Mouse (Mus musculus) MEL (cell line): ENCODE results near the gene Nckap5l. TPM values are rescaled to one million over a fixed set of nuclear protein-coding genes. Genes with fewer than 3 reads are reported as not detected.
A peak's percentile ranks its signal among the peaks of the same experiment; 100 is the strongest.

Experiments used
- DNase-seq: peaks from one replicate; pipeline ENCODE4 v3.0.0; 2011; ENCODE audit warnings: low read depth, low spot score
- H3K27ac ChIP-seq: 2 replicates; pipeline ENCODE4 v1.5.1; 2012; ENCODE audit warnings: low read depth, mild to moderate bottlenecking, control low read depth, low read length, moderate library complexity; ENCODE audit not compliant: control insufficient read depth
- H3K27me3 ChIP-seq, 2 experiments: fragments of 150-350 bp in 1 of 2; sonication (generic) in 1 of 2; 2 replicates each; pipeline ENCODE4 v1.6.1; 2012; ENCODE audit warnings: low read length in 2 of 2, mild to moderate bottlenecking in 2 of 2, improper control_type of control experiment in 1 of 2, moderate library complexity in 1 of 2; ENCODE audit not compliant: insufficient read depth in 2 of 2, control insufficient read depth in 1 of 2
- H3K36me3 ChIP-seq, 2 experiments: 2 replicates each; pipeline ENCODE4 v1.6.1; 2012 to 2014; ENCODE audit warnings: low read length in 2 of 2, improper control_type of control experiment in 1 of 2, inconsistent platforms in 1 of 2, mild to moderate bottlenecking in 1 of 2; ENCODE audit not compliant: insufficient read depth in 2 of 2, control insufficient read depth in 1 of 2
- H3K4me1 ChIP-seq, 2 experiments: fragments of 150-350 bp in 1 of 2; sonication (generic) in 1 of 2; 2 replicates each; pipeline ENCODE4 v1.6.1; 2012; ENCODE audit warnings: low read length in 2 of 2, improper control_type of control experiment in 1 of 2, mild to moderate bottlenecking in 1 of 2; ENCODE audit not compliant: insufficient read depth in 2 of 2, control insufficient read depth in 1 of 2
- H3K4me3 ChIP-seq, 2 experiments: fragments of 150-350 bp in 1 of 2; sonication (generic) in 1 of 2; 2 replicates each; pipeline ENCODE4 v1.5.1; 2012; ENCODE audit warnings: low read depth in 2 of 2, low read length in 2 of 2, mild to moderate bottlenecking in 2 of 2, moderate library complexity in 2 of 2, control low read depth in 1 of 2, improper control_type of control experiment in 1 of 2; ENCODE audit not compliant: control insufficient read depth in 1 of 2, insufficient read depth in 1 of 2
- H3K79me2 ChIP-seq: 2 replicates; pipeline ENCODE4 v1.6.1; 2012; ENCODE audit warnings: mild to moderate bottlenecking, low read length, moderate library complexity; ENCODE audit not compliant: control insufficient read depth, poor library complexity, insufficient read depth
- H3K9ac ChIP-seq: 2 replicates; pipeline ENCODE4 v1.6.1; 2012; ENCODE audit warnings: low read depth, mild to moderate bottlenecking, control low read depth, low read length, moderate library complexity; ENCODE audit not compliant: control insufficient read depth, poor library complexity, severe bottlenecking
- H3K9me3 ChIP-seq: fragments of 150-350 bp; sonication (generic); replicated peaks from 2 replicates; pipeline ENCODE4 v1.6.1; 2012; ENCODE audit warnings: mild to moderate bottlenecking, low read length, improper control_type of control experiment, moderate library complexity; ENCODE audit not compliant: insufficient read depth
- BHLHE40 ChIP-seq: IDR thresholded peaks from 2 replicates; pipeline ENCODE4 v1.6.1; 2012; ENCODE audit warnings: low read depth, mild to moderate bottlenecking, inconsistent platforms, low read length, improper control_type of control experiment, borderline replicate concordance
- CHD2 ChIP-seq: IDR thresholded peaks from 2 replicates; pipeline ENCODE4 v1.6.1; 2011; ENCODE audit warnings: low read length, improper control_type of control experiment
- CTCF ChIP-seq, 3 experiments: IDR thresholded peaks in 2 of 3; conservative IDR thresholded peaks in 1 of 3; 2 replicates each; pipeline ENCODE4 v1.5.1; 2011 to 2012; ENCODE audit warnings: low read length in 3 of 3, low read depth in 2 of 3, mild to moderate bottlenecking in 2 of 3, improper control_type of control experiment in 1 of 3, inconsistent platforms in 1 of 3, mixed read lengths in 1 of 3, moderate library complexity in 1 of 3; ENCODE audit not compliant: control insufficient read depth in 1 of 3, insufficient read depth in 1 of 3, poor library complexity in 1 of 3, severe bottlenecking in 1 of 3
- HCFC1 ChIP-seq: IDR thresholded peaks from 2 replicates; pipeline ENCODE4 v1.6.1; 2012; ENCODE audit warnings: low read depth, mild to moderate bottlenecking, inconsistent platforms, low read length, improper control_type of control experiment, moderate library complexity
- JUND ChIP-seq: IDR thresholded peaks from 2 replicates; pipeline ENCODE4 v1.6.1; 2011; ENCODE audit warnings: low read depth, mild to moderate bottlenecking, improper control_type of control experiment, low read length
- MAFK ChIP-seq: IDR thresholded peaks from 2 replicates; pipeline ENCODE4 v1.6.1; 2011; ENCODE audit warnings: low read depth, mild to moderate bottlenecking, low read length, improper control_type of control experiment, borderline replicate concordance
- MAX ChIP-seq: IDR thresholded peaks from 2 replicates; pipeline ENCODE4 v1.6.1; 2011; ENCODE audit warnings: low read length, improper control_type of control experiment
- MAZ ChIP-seq: IDR thresholded peaks from 2 replicates; pipeline ENCODE4 v1.6.1; 2012; ENCODE audit warnings: low read depth, mild to moderate bottlenecking, inconsistent platforms, low read length, improper control_type of control experiment
- MYC ChIP-seq: IDR thresholded peaks from 2 replicates; pipeline ENCODE4 v1.6.1; 2011; ENCODE audit warnings: low read depth, mild to moderate bottlenecking, low read length, improper control_type of control experiment, moderate library complexity
- NELFE ChIP-seq: IDR thresholded peaks from 2 replicates; pipeline ENCODE4 v1.6.1; 2011; ENCODE audit warnings: low read depth, low read length, improper control_type of control experiment
- NRF1 ChIP-seq: IDR thresholded peaks from 2 replicates; pipeline ENCODE4 v1.6.1; 2014; ENCODE audit warnings: low read depth, mild to moderate bottlenecking, inconsistent platforms, low read length, improper control_type of control experiment, moderate library complexity; ENCODE audit not compliant: poor library complexity, insufficient read depth, severe bottlenecking
- POLR2A ChIP-seq, 2 experiments: IDR thresholded peaks; 2 replicates each; pipeline ENCODE4 v1.6.1; 2011 to 2012; ENCODE audit warnings: low read length in 2 of 2, mild to moderate bottlenecking in 2 of 2, control low read depth in 1 of 2, improper control_type of control experiment in 1 of 2, low read depth in 1 of 2, moderate library complexity in 1 of 2; ENCODE audit not compliant: control insufficient read depth in 1 of 2, insufficient read depth in 1 of 2, poor library complexity in 1 of 2
- POLR2AphosphoS2 ChIP-seq: IDR thresholded peaks from 2 replicates; pipeline ENCODE4 v1.6.1; 2011; ENCODE audit warnings: low read length, improper control_type of control experiment
- RAD21 ChIP-seq: IDR thresholded peaks from 2 replicates; pipeline ENCODE4 v1.6.1; 2011; ENCODE audit warnings: mild to moderate bottlenecking, low read depth, low read length, improper control_type of control experiment
- RCOR1 ChIP-seq: IDR thresholded peaks from 2 replicates; pipeline ENCODE4 v1.6.1; 2012; ENCODE audit warnings: low read depth, mild to moderate bottlenecking, inconsistent platforms, low read length, improper control_type of control experiment
- SMC3 ChIP-seq: IDR thresholded peaks from 2 replicates; pipeline ENCODE4 v1.6.1; 2011; ENCODE audit warnings: low read depth, low read length, improper control_type of control experiment
- TAL1 ChIP-seq: IDR thresholded peaks from 2 replicates; pipeline ENCODE4 v1.6.1; 2012; ENCODE audit warnings: mild to moderate bottlenecking, inconsistent platforms, low read length, moderate library complexity, mixed read lengths
- TBP ChIP-seq: IDR thresholded peaks from 2 replicates; pipeline ENCODE4 v1.8.0; 2011; ENCODE audit warnings: low read depth, low read length, improper control_type of control experiment
- TCF12 ChIP-seq: IDR thresholded peaks from 2 replicates; pipeline ENCODE4 v1.6.1; 2014; ENCODE audit warnings: low read depth, mild to moderate bottlenecking, inconsistent platforms, low read length, improper control_type of control experiment, moderate library complexity
- USF2 ChIP-seq, 2 experiments: IDR thresholded peaks; 2 replicates each; pipeline ENCODE4 v1.6.1; 2011 to 2012; ENCODE audit warnings: improper control_type of control experiment in 2 of 2, low read length in 2 of 2, borderline replicate concordance in 1 of 2, inconsistent platforms in 1 of 2, low read depth in 1 of 2, mild to moderate bottlenecking in 1 of 2; ENCODE audit not compliant: insufficient read depth in 1 of 2
- ZC3H11A ChIP-seq: IDR thresholded peaks from 2 replicates; pipeline ENCODE4 v1.6.1; 2012; ENCODE audit warnings: low read depth, mild to moderate bottlenecking, inconsistent platforms, low read length, improper control_type of control experiment
- ZKSCAN1 ChIP-seq: IDR thresholded peaks from 2 replicates; pipeline ENCODE4 v1.6.1; 2012; ENCODE audit warnings: low read depth, mild to moderate bottlenecking, inconsistent platforms, low read length, improper control_type of control experiment, moderate library complexity
- ZMIZ1 ChIP-seq: IDR thresholded peaks from 2 replicates; pipeline ENCODE4 v1.6.1; 2012; ENCODE audit warnings: low read depth, mild to moderate bottlenecking, inconsistent platforms, low read length, improper control_type of control experiment, moderate library complexity
- ZNF384 ChIP-seq: IDR thresholded peaks from 2 replicates; pipeline ENCODE4 v1.6.1; 2012; ENCODE audit warnings: low read depth, mild to moderate bottlenecking, inconsistent platforms, low read length, improper control_type of control experiment
- polyA plus RNA-seq, 2 experiments: library from polyadenylated mRNA; stranded (reverse) in 1 of 2; unstranded in 1 of 2; fragments of >175 nt in 1 of 2; fragments of >200 nt in 1 of 2; gene quantifications; 2 replicates each; pipeline versions ENCODE4 v1.2.1 to v1.2.4; 2012; ENCODE audit warnings: low replicate concordance in 2 of 2, low read depth in 1 of 2; ENCODE audit not compliant: insufficient read length in 2 of 2, insufficient read depth in 1 of 2, missing spikeins in 1 of 2
- total RNA-seq: library from RNA; depleted of rRNA; stranded (reverse); fragments of 300-350 nt; gene quantifications from 2 replicates; pipeline ENCODE4 v1.2.3, GENCODE M21; 2012

Nckap5l gene
- total and polyA plus RNA-seq, 3 experiments, result 2.5 to 14.1 TPM; not detected in 1

DNA sequence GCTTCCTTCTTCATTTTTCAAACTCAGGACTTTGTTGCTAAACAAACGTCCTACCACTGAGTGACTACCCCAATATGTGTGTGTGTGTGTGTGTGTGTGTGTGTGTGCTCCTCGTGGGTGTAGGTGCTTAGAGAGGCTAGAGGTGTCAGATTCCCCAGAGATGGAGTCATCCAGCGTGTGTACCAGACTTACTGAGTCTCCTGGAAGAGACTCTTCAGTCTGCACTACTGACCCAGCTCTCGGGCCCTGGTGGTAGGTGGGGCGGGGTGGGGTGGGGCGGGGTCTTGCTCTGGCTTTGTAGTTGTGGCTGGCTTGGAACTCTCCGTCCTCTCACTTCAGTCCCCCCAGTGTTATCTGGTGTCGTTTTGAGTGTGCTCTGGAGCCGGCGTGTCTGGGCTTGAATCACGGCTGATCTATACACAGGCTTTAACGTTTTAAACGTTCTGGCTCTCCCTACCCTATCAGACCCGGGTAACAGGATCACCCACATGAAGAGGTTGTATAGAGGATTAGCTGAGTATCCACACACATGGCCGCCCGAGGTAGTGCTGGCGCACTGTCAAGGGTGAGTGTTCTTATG lies 39.8 kb downstream of the Nckap5l start:
- TF ChIP-seq ZMIZ1, result no peak
- no peak overlapping the region for H3K27ac ChIP-seq

DNA sequence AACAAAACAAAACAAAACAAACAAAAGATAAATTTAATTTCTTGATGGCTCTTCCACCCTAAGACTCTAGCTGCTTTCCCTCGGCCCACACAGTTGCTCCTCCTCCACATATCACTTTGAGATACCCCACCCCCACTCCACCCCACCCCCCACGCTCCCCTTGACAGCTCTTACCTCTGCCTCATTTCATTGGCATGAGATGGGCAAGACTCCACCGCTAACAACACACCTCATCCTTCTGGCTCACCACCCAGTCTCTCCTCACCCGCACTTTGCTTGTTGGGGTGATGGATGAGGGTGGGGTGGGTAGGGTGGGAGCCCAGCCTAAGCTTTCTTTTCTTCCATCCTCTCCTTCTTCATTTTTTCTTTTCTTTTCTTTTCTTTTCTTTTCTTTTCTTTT lies 40.6 kb downstream of the Nckap5l start:
- no peaks in the 10 kb centered on the region for H3K36me3 ChIP-seq
- H3K9ac ChIP-seq, result peak overlapping the region; percentile 12; the same call in 1 of the 2 replicates
- no peaks in the 10 kb centered on the region for H3K79me2 ChIP-seq
- no peak for TF ChIP-seq ZNF384
- no peak for TF ChIP-seq POLR2AphosphoS2
- no peak for TF ChIP-seq HCFC1
- no peak for TF ChIP-seq ZMIZ1
- no peak for TF ChIP-seq NRF1
- TF ChIP-seq POLR2A (IDR thresholded peaks at IDR 0.05; ENCODE audit: control insufficient read depth in 1 of 2, insufficient read depth in 1 of 2, low read depth in 1 of 2, low read length in 2 of 2, poor library complexity in 1 of 2), result no peak
- no peak for TF ChIP-seq CHD2
- no peak for TF ChIP-seq ZC3H11A
- TF ChIP-seq MYC, result no peak
- TF ChIP-seq JUND, result no peak
- no peak for TF ChIP-seq USF2 (IDR thresholded peaks at IDR 0.05; ENCODE audit: borderline replicate concordance in 1 of 2, insufficient read depth in 1 of 2, low read depth in 1 of 2, low read length in 2 of 2)
- TF ChIP-seq TAL1, result no peak
- peak overlapping the region; percentile 10 to 42; a peak in 3 of 4 replicates for H3K4me3 ChIP-seq
- H3K4me1 ChIP-seq, result peaks cover 0 to 5% of the 10 kb centered on the region in 2 experiments; a peak in 2 of 4 replicates
- no peaks in the 10 kb centered on the region for H3K9me3 ChIP-seq
- no peak for DNase-seq
- no peak overlapping the region for H3K27ac ChIP-seq
- H3K27me3 ChIP-seq, result no peaks in the 10 kb centered on the region

More for the DNA sequence above, 39.8 kb downstream of the Nckap5l start:
- Histone ChIP-seq H3K9me3 (no peaks in the 10 kb centered on the region), H3K9ac (no peak overlapping the region), H3K36me3 (no peaks in the 10 kb centered on the region), H3K4me1 (peaks cover 0 to 5% of the 10 kb centered on the region in 2 experiments; a peak in 2 of 4 replicates), H3K4me3 (no peak overlapping the region), H3K27me3 (no peaks in the 10 kb centered on the region), H3K79me2 (no peaks in the 10 kb centered on the region)
- no peak for DNase-seq

DNA sequence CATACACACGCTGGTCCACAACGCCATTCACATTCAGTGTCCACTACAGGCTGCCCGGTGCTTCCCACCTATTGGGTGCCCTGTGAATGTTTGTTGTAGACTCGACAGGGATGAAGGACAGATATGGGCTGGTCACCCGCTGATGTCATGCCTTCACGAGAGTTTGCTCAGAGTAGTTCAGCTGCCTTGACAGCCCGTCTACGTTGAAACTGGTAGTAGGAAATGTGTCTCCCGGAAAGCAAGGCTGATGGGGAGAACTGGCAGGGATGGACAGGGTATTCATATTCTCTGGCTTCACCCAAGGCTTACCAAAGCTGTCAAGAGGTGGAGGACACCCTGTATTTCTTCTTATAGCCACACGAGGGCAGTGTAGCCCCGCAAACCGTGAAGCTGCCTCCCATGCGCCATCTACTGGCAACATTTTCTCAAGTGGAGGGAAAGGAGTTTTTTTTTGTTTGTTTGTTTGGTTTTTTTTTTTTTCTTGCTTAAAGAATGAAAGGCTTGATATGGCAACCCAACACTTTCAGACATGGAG lies 41.1 kb downstream of the Nckap5l start:
- H3K36me3 ChIP-seq, result no peaks in the 10 kb centered on the region
- DNase-seq, result peak; percentile 95
- peak overlapping the region; percentile 10 to 42 for H3K4me3 ChIP-seq
- peak overlapping the region; percentile 12; the same call in 1 of the 2 replicates for H3K9ac ChIP-seq
- no peaks in the 10 kb centered on the region for H3K79me2 ChIP-seq
- no peaks in the 10 kb centered on the region for H3K27me3 ChIP-seq
- no peaks in the 10 kb centered on the region for H3K9me3 ChIP-seq
- H3K4me1 ChIP-seq, result peaks cover 0 to 5% of the 10 kb centered on the region in 2 experiments; a peak in 2 of 4 replicates
- no peak overlapping the region for H3K27ac ChIP-seq
- TF ChIP-seq NELFE, result no peak
- TF ChIP-seq ZC3H11A, result peak; percentile 97
- peak; percentile 76 for TF ChIP-seq MAZ
- TF ChIP-seq MYC, result peak; percentile 83
- TF ChIP-seq CTCF (IDR thresholded peaks at IDR 0.05 in 2 of 3, conservative IDR thresholded peaks at IDR 0.05 in 1 of 3; ENCODE audit: control insufficient read depth in 1 of 3, insufficient read depth in 1 of 3, low read depth in 2 of 3, low read length in 3 of 3, poor library complexity in 1 of 3, severe bottlenecking in 1 of 3), result peak in 2 of 3 experiments; percentile 100; a peak in 5 of 6 replicates
- TF ChIP-seq NRF1, result no peak
- TF ChIP-seq RCOR1, result peak; percentile 18; the same call in 1 of the 2 replicates
- peak; percentile 58; the same call in 1 of the 2 replicates for TF ChIP-seq MAX
- TF ChIP-seq SMC3, result peak; percentile 100
- peak; percentile 26; the same call in 1 of the 2 replicates for TF ChIP-seq TCF12
- TF ChIP-seq JUND, result peak; percentile 94
- peak; percentile 99 for TF ChIP-seq RAD21
- TF ChIP-seq POLR2A (IDR thresholded peaks at IDR 0.05; ENCODE audit: control insufficient read depth in 1 of 2, insufficient read depth in 1 of 2, low read depth in 1 of 2, low read length in 2 of 2, poor library complexity in 1 of 2), result no peak
- no peak for TF ChIP-seq CHD2
- TF ChIP-seq TBP, result peak; percentile 67; the same call in 1 of the 2 replicates
- TF ChIP-seq ZKSCAN1, result peak; percentile 80; the same call in 1 of the 2 replicates
- 0 out of 2 replicates have a peak, but pooled peaks have one; percentile 59 for TF ChIP-seq BHLHE40
- no peak for TF ChIP-seq MAFK
